Comparison of ENCODE assay signal across 24 mouse cellular contexts in the genomic region with DNA sequence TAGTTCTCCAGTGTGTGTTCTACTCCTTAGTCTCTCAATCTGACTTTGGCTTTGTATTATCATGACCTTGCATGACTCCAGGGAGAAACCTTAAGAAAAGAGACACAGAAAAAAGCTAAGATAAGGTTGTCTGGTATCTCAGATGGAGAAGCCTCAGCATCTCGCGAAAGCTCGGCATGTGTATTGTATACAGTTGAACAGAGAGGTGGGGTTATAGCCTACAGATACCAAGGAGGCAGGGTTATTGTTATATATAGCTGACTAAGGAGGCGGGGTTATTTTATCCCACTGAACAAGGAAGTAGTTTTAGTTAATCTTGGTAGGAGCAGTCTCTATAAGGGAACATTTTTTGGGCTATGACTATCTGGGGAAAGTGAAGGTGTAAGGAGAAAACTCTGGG.
DNase-seq lines count a peak whose midpoint lies in the region; ATAC-seq and TF ChIP-seq lines count a peak whose summit lies in the region.
"Had no signal": no experiment of that assay in that cellular context is flagged by ENCODE, and none has a peak within 500 bp of the region (broad histone marks: within the 10 kb centered on the region; RNA-seq: fewer than 3 reads in every experiment).

No protein-coding gene starts in this region.

- no peak for DNase-seq in liver, embryonic 11.5 days (ENCODE audit: low spot score)
- DNase-seq in liver: no peak
- DNase-seq in midbrain, postnatal 0 days (ENCODE audit: low spot score): no peak
- DNase-seq in ovary, postnatal 10 days (ENCODE audit: low spot score): no peak
- DNase-seq in heart, adult 11 months: no peak
- DNase-seq: adrenal gland, postnatal 14 days; cerebellum, adult 18-20 months; cerebellum, adult 9-10 months; cerebellum, postnatal 14 days; forebrain, postnatal 0 days; gastrocnemius, adult 2 months; gastrocnemius, postnatal 14 days; heart, adult 18-20 months; heart, postnatal 14 days; heart, postnatal 4 days had no signal

- ATAC-seq in liver, embryonic 11.5 days (replicated peaks; ENCODE audit: low FRiP score): peak; percentile 43; the same call in 1 of the 2 replicates
- peak; percentile 54; the same call in 1 of the 2 replicates for ATAC-seq in common myeloid progenitor, adult 5-6 weeks (replicated peaks; ENCODE audit: low read depth, poor library complexity, severe bottlenecking)
- ATAC-seq in liver, embryonic 15.5 days (ENCODE audit: insufficient read depth): 0 out of 2 replicates have a peak, but pooled peaks have one; percentile 28
- ATAC-seq in midbrain, postnatal 0 days (ENCODE audit: low FRiP score): no peak
- ATAC-seq: forebrain, embryonic 14.5 days; forebrain, postnatal 0 days; hindbrain, postnatal 0 days; Patski had no signal

- H3K9ac ChIP-seq in liver, embryonic 11.5 days (ENCODE audit: low read depth, low read length): no peak overlapping the region
- H3K9ac ChIP-seq in liver, embryonic 15.5 days: no peak overlapping the region
- no peak overlapping the region for H3K9ac ChIP-seq in midbrain, postnatal 0 days (replicated peaks; ENCODE audit: low read length, poor library complexity, severe bottlenecking)
- H3K9ac ChIP-seq: embryonic facial prominence, embryonic 12.5 days; embryonic facial prominence, embryonic 15.5 days; forebrain, postnatal 0 days; heart, embryonic 13.5 days; hindbrain, embryonic 14.5 days had no signal

- no peak for TF ChIP-seq CTCF in midbrain, postnatal 0 days (IDR thresholded peaks at IDR 0.05)

- H3K9me3 ChIP-seq in liver, embryonic 11.5 days (ENCODE audit: control insufficient read depth, low read length): no peaks in the 10 kb centered on the region
- no peaks in the 10 kb centered on the region for H3K9me3 ChIP-seq in liver, embryonic 15.5 days (replicated peaks)
- no peaks in the 10 kb centered on the region for H3K9me3 ChIP-seq in midbrain, postnatal 0 days (ENCODE audit: low read length)
- H3K9me3 ChIP-seq: embryonic facial prominence, embryonic 12.5 days; embryonic facial prominence, embryonic 15.5 days; heart, embryonic 13.5 days had no signal

- 68% methylated on average over 4 of the region's 4 CpGs for WGBS in liver, embryonic 11.5 days
- WGBS in liver, embryonic 15.5 days (ENCODE audit: insufficient replicate concordance): 47% methylated on average over 4 of the region's 4 CpGs
- WGBS in midbrain, postnatal 0 days: 97% methylated on average over 4 of the region's 4 CpGs

- H3K4me3 ChIP-seq in liver, embryonic 11.5 days (ENCODE audit: low read depth, low read length): no peak overlapping the region
- H3K4me3 ChIP-seq in liver, embryonic 15.5 days (replicated peaks): no peak overlapping the region
- no peak overlapping the region for H3K4me3 ChIP-seq in midbrain, postnatal 0 days (ENCODE audit: low read depth, low read length)
- H3K4me3 ChIP-seq: embryonic facial prominence, embryonic 12.5 days; embryonic facial prominence, embryonic 15.5 days; gastrocnemius, adult 2 months; heart, embryonic 13.5 days had no signal

- no peaks in the 10 kb centered on the region for H3K36me3 ChIP-seq in liver, embryonic 11.5 days (ENCODE audit: control insufficient read depth, insufficient read depth, low read length)
- H3K36me3 ChIP-seq in liver, embryonic 15.5 days (replicated peaks): 0 out of 2 replicates have a peak, but pooled peaks cover 5% of the 10 kb centered on the region
- H3K36me3 ChIP-seq in midbrain, postnatal 0 days (ENCODE audit: insufficient read depth, low read length): no peaks in the 10 kb centered on the region
- H3K36me3 ChIP-seq: embryonic facial prominence, embryonic 12.5 days; embryonic facial prominence, embryonic 15.5 days had no signal

- no peaks in the 10 kb centered on the region for H3K27me3 ChIP-seq in liver, embryonic 11.5 days (replicated peaks; ENCODE audit: control insufficient read depth, insufficient read depth, low read length)
- no peaks in the 10 kb centered on the region for H3K27me3 ChIP-seq in liver, embryonic 15.5 days
- no peaks in the 10 kb centered on the region for H3K27me3 ChIP-seq in midbrain, postnatal 0 days (ENCODE audit: insufficient read depth, low read length)
- H3K27me3 ChIP-seq: embryonic facial prominence, embryonic 12.5 days; embryonic facial prominence, embryonic 15.5 days; heart, embryonic 13.5 days; Patski had no signal

- no peak overlapping the region for H3K4me2 ChIP-seq in liver, embryonic 11.5 days
- H3K4me2 ChIP-seq in liver, embryonic 15.5 days: no peak overlapping the region
- H3K4me2 ChIP-seq in midbrain, postnatal 0 days (ENCODE audit: low read depth, low read length, poor library complexity, severe bottlenecking): no peak overlapping the region
- H3K4me2 ChIP-seq: embryonic facial prominence, embryonic 12.5 days; embryonic facial prominence, embryonic 15.5 days; heart, embryonic 13.5 days; hindbrain, embryonic 14.5 days had no signal

- H3K4me1 ChIP-seq in liver, embryonic 11.5 days (replicated peaks; ENCODE audit: control insufficient read depth, insufficient read depth, low read length): no peaks in the 10 kb centered on the region
- H3K4me1 ChIP-seq in liver, embryonic 15.5 days (replicated peaks): no peaks in the 10 kb centered on the region
- H3K4me1 ChIP-seq in midbrain, postnatal 0 days (ENCODE audit: insufficient read depth, low read length): no peaks in the 10 kb centered on the region
- H3K4me1 ChIP-seq: embryonic facial prominence, embryonic 12.5 days; embryonic facial prominence, embryonic 15.5 days; heart, embryonic 13.5 days had no signal

- no peak overlapping the region for H3K27ac ChIP-seq in liver, embryonic 11.5 days (ENCODE audit: low read depth, low read length)
- H3K27ac ChIP-seq in liver, embryonic 15.5 days (replicated peaks): no peak overlapping the region
- no peak overlapping the region for H3K27ac ChIP-seq in midbrain, postnatal 0 days (ENCODE audit: low read depth, low read length)
- H3K27ac ChIP-seq: embryonic facial prominence, embryonic 12.5 days; embryonic facial prominence, embryonic 15.5 days; gastrocnemius, adult 2 months; heart, embryonic 13.5 days; hindbrain, embryonic 14.5 days; hindbrain, postnatal 0 days had no signal
